Mouse (Mus musculus) ZHBTc4 (cell line): ENCODE results near the gene Fgd1.

Experiments used
- DNase-seq: peaks from one replicate; pipeline ENCODE4 v3.0.0-alpha.2; 2011; ENCODE audit warnings: low read depth, low spot score

The Fgd1 gene

DNA sequence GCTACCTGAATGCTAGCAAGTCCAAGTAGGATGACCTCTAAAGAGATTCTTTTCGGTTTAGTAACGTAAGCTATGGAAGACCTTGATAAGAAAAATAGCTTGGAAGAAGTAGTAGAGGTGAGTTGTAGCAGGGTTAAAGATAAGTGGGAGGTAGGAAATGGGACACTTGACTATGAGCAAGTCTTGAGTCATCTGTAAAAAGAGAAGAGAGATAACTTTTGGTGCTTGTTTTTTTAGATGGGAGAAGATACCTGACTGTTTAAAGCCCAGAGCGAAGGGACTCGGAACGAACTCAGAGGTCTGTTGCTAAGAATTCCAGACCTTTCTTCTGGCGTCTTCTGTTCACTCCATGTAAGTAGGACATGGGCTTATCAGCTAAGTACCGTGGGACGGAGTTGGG lies at the start of gene Fgd1:
Gene Fgd1, plus strand, starts transcription at position 301 of the 400 bp plus-strand sequence.
- DNase-seq: no peak

DNA sequence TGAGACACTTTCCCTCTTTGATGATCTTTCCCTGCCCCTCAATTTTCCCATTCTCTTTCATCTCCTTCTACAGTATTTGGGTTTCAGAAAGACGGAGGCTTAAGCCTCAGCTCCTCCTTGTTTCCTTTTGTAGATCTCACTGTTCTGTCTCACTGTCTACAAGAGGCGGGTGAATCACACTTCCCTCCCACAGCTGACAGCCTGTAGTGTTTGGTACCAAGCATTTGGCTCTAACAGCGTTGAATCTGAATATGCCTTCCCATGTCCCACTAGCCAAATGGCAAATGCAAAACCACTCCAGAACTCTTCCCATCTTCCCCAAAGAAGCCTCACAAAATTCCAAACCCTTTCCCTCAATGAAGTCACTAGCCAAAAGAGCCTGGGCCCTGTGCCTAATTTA lies 49.2 kb upstream of the Fgd1 start:
- DNase-seq: no peak

DNA sequence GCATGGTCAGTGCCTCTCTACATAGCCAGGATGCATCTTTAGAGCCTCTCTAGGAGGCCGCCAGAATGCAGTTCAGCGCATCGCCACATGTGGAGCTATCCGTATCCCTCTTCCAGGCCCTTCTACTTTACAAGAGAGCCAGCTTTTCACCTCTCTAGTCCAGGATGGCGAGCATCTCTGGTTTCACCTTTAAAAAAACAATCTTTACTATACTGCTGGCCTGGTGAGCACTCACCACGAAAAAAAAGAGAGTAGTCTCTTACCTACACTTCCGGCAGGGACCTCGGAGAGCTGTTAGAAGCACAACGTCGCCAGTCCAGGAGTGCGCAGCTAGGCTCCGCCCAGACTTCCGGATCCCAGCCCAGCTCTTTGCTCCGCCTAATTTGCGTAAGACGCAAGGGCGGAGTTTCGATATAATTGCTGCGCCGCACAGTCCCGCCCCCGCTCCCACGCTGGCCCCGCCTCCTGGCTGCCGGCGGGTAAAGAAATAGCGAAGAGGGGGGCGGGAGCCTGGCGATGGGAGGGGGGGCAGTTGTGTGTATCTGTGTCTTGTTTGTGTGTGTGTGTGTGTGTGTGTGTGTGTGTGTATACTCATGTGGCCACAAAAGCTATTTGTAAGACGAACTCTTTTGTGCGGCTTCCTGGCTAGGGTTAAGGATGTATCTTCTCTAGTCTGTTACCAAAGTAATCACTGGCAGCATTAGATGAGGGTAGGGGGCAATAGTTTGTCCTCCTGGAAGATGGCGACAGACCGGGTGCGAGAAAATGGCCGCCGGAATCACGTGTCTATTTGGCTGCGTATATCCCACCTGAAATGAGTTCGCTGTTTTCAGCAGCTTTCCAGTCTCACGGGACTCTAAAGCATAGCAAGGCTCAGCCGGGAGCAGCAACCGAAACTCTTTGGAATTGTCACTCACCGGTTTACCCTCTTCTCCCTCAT lies 28.7 kb upstream of the Fgd1 start, which contains the start of gene Gnl3l:
Gene Gnl3l, minus strand, starts transcription at position 385 of the 940 bp plus-strand sequence.
- DNase-seq: peak; percentile 96

DNA sequence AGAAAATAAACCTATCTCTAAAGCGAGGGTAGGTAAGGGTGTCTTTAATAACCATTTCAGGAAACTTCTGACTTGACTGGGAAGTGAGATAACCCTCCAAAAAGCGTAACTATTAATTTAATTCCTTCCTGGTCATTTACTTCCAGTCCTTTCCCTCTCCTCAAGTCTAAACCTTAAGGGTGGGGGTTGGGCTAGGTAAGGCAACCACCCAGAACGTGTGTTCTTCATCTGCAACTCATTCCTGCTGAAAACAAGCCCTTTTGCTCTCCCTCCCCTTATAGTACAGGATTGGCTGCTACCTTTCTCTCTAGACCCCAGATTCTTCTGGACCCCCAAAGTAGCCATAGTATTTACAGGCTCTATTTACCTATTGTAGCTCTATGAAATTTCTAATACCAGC lies 28.1 kb upstream of the Fgd1 start:
- DNase-seq: peak; percentile 55

DNA sequence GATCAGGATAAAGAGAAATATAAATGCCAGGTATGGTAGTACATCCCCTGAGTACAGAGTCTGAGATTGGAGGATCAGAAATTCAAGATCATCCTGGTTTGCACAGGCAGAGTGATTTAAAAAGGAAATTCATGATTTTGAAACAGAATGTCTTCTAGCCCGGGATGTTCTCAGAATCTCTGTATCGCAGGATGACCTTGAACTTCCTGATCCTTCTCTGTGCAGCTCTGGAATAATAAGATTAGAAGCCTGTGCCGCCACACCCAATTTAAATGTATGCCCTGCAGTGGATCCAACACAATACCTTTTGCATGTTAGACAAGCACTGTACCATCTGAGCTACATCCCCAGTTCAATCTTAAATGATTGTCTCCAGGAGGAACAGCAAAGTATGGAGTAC lies 27.2 kb upstream of the Fgd1 start:
- DNase-seq: peak; percentile 13

DNA sequence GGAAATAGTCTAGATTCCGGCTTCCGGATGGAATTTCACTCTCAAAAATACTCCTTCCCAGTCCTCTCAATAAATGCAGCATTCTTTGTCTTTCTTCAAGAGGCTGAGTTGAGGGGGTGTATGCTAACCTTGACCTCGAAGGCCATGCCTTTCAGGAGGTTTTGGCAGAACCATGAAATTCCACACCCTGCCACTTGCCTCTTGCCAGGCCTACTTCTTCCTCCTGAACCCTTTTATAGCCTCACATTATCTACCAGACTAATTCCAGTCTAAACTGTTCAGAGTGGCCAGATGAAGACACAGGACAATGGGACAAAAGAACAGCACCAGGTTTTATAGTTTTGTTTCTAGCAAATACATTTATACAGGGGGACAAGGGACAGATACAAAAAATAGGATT lies 14.6 kb upstream of the Fgd1 start:
- DNase-seq: no peak

DNA sequence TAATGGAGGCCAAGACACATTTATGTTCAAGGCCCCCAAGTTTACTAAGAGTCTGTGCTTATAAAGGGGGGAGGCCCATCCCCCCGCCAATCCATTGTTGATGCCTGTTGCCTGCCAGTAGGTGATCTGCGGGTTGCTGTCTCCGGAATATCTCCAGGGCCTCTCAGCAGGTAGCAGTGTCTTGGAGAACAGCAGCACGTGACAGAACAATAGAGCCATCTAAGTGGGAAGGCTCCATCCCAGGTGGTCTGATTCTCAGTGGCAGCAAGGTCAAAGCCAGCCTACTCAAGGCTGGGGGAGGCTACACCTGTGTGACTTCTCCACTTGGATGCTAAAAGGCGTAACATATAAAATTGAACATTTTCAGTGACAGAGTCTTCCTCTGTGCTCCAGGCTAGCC lies 4.7 kb upstream of the Fgd1 start:
- peak; percentile 88 for DNase-seq

DNA sequence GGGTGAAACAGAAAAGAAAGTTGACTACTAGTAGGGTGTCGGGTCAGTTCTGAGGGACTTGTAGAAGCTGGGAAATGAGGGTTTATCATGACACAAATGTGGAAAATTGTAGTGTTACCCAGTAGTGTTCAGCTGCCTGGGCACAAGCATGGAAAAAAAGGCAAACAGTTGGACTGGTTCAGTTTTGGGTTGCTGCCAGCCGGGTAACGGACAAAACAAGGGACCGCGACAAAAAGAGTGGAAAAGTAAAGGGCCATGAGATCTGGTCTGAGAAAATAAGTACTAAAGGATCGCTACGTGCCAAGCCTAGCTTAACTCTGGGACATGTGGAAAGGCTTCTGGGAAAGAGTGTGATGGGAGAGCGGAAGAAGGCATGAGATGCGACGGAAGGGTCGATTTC lies 371 bp downstream of the Fgd1 start:
- no peak for DNase-seq

DNA sequence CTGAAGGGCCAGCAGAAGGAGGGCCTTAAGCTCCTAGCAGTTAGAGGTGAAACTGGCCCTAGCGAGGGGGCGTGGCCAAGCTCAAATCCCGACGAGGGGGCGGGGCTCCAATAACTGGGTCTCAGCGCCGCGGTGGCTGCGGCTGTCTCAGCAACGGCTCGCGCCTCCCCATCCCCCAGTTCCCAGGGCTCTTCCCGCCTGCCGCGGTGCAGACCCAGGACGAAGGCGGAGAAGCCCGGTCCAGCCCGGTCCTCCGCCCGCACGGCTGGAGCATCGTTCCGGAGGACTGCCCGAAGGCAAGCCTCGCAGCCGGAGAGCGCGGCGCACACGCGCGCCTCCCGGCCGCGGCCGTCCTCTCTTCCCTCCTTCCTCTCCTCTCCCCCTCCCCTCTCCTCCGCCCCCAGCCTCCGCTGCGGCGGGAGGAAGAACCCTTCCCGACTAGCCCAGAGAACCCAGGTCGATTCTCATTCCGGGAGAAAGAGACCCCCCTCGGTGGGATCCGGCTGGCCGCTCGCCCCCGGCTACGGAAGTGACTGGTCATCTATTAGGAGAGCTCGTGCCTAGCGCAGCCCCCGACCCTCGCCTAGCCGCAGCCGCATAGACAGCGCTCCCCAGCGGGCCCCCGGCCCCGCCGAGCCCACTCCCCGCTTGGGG lies 954 bp downstream of the Fgd1 start:
- peak; percentile 92 for DNase-seq

DNA sequence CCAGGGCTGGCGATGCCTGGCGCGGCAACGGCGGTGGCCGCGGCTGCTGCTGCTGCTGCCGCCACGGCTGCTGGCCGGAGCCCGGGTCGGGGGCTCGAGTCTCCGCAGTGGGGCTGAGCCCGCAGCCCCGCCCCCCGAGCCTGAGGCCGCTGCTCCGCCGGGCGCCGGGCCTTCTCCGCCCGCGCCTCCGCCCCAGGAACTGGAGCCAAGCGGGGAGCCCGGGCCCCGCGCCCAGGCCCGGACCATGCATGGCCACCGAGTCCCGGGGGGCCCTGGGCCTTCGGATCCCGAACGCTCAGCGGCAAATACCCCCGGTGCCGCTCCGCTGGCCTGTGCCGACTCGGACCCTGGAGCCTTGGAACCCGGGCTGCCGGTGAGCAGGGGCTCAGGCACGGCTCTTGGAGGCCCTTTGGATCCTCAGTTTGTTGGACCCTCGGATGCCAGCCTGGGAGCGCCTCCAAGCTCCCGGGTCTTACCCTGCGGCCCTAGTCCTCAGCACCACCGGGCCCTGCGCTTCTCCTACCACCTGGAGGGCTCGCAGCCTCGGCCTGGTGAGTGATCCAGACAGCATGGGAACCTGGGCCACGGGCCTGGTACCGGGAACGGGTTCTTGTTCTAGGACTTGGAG lies 1.6 kb downstream of the Fgd1 start:
- DNase-seq: no peak

DNA sequence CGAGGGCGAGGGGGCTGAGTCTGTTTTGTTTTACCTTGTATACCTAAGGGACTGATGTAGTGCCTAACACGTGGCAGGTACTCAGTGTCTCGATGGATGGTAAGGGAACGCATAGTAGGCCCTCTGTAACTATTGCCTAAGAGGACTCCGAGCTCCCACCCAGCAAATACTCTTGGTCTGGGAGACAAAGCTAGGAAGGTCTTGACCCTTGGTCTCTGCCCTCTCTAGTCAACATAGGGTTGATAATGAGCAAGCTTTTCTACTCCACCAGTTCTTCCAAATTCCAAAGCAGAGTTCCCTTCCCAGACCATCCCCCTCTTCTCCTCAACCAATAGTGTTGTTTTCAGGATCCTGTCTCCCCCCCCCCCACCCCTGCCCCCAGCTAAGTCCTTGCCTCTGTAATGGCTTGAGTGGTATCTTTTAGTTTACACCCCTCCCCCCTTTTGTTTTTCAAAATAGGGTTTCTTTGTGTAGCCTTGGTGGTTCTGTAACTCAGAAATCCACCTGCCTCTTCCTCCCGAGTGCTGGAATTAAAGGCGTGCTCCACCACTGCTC lies 3.8 kb downstream of the Fgd1 start:
- DNase-seq: peak; percentile 89

DNA sequence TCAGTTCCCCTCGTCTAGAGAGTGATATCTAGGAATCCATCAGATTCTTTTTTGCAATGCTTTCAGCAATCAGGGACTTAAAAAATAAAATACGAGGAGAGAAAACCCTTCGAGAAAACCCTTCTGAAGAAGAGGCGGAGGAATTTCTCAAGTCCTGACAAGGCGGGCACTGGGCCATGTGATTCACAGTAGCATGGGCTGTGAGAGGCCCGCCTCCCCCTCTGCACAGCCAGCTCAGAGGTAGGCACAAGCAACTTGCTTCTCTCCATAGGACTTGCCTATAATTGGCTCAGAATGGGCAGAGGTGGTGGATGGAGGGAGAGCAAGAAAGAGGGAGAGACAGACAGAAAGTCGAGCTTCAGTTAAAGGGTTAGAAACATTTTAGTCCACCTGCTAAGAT lies 4.4 kb downstream of the Fgd1 start:
- peak; percentile 52 for DNase-seq

DNA sequence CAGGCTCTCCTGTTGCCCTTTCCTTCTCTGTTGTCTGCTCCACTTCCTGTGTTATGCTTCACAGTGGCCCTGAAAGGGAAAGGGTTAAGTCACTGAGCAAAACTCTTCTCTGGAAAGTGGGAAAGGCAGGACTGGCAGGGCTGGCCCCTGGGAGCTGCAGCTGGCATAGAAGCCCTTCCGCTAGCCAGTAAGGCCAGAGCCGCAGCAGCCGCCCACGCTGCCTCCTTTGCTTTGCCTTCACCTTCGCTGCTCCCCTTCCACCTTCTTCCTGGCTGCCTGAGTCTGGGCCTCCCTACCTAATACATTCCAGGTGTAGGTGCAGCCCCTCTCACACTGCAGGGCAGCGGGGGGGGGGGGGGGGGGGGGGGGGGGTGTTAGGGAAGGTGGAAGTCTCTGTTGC lies 8.5 kb downstream of the Fgd1 start:
- DNase-seq: no peak

DNA sequence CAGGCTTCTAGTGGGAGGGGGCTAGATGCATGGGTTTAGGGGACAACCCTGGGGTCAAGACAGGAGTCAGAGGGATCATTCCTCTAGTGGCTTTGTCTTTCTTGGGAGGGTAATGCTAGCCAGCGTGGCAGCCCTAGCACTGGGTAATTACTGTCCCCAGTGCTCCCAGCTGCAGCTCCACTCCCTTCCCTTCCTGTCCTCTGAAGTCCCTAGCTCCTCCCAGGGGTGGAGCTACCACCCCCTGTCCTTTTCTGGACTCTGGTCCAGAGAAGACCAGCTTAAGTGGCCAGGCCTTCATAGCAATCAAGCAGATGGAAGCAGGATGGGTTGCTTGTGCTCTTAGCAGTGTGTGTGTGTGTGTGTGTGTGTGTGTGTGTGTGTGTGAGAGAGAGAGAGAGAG lies 9.6 kb downstream of the Fgd1 start:
- DNase-seq: peak; percentile 16

DNA sequence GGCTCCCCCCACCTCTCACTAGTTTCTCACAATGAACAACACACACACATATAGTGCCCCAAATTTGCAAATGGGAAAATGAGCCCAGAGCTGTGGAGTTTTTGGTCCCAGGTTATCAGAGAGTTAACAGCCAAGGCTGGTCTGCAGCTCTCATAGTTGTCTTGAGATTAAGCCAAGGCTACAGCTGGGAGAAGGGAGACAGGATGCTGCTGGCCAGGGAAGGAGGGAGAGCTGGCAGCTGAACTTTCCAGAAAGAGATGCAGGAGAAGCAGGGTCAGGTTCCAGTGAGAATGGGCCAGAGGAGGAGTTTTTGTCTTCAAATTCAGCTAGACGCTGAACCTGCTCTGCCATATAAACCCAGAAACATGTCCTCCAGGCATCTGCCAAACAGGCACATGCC lies 13.4 kb downstream of the Fgd1 start:
- DNase-seq: no peak

DNA sequence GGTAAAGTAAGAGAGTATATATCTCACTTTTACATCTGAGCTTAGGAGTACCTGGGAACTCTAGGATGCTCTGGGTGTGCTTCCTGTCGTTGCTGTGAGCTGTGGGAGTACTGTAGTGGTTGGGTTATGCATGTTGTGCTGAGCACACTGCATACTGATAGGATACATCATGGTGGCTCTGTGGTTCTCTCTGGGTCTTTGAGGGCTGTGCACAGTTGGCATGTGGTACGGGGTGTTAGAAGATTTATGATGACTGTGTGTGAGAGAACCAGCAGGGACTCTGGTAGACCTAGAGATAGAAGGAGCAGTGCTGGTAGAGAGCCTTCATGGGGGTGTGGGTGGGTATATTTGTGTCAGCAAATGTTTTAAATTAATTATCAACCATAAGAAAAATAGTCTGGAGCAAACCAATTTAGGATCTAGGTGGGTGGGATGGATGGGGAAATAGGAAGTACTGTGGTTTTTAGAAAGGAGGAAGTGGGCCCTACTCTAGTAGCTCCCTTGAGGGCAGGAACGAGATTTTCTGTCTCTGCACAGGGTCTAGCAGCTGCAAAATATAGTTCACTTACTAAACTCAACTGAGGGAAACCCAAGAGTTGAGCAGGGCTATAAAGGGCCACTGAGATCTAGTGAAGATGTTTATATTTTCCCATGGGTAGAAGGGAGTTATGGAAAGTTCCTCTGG lies 15.8 kb downstream of the Fgd1 start:
- no peak for DNase-seq

DNA sequence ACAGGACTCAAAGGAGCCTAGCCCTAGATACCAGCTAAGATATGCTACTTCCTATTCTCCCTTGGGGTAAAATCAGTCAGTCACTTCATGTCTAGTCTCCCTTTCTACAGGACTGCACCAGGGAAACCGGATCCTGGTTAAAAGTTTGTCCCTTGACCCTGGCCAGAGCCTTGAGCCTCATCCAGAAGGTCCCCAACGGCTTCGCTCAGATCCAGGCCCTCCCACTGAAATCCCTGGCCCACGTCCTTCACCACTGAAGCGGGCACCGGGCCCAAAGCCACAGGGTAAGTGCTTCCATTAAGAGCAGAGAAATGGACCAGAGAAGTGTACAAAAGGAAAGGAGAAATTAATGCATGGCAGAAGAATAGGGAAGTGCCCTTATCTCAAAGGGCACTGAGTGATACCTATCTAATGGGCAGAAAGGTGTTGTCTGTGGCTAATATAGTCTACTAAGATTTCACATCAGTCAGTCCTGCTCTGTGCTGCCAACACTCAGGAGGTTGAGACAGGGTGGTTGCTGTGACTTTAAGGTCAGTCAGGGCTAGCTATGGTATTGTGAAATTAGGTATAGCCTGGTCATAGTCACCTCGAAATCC lies 20.2 kb downstream of the Fgd1 start:
- DNase-seq: no peak

DNA sequence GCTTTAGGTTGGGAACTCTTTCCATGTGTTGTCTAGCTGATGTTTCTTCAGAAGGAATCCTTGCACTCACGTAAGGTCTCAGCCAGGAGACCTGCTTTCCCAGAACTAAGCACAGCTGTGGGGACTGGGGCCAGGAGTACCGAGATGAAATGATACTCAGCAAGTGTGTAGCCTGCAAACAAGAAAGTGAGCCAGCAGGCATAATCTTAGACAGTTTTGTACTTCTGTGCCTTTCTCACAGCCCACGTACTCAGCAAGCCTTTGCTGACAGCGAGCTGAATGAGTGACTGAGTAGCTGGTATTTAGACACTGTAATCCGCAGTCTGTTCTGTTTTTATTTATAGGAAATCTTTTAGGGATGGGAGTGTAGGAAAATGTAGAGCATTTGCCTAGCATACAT lies 21.9 kb downstream of the Fgd1 start:
- DNase-seq: no peak

DNA sequence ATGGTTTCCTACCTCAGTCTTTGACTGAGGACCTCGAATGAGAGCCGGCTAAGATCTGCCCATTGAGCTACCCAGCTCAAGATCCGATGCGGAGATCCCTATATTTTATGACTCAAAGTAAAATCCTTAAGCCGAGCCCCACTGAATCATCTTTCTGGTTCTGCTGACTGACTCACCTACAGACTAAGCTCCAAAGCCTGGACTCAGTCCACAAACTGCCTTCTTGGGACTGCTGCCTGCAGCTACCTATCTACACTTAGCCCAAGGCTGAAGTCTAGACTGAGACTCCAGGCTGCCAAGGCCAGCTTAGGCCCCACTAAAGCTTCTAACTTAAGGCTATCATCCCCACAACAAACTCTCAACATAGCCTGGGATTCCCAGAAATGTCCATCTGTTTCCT lies 30.1 kb downstream of the Fgd1 start:
- no peak for DNase-seq

DNA sequence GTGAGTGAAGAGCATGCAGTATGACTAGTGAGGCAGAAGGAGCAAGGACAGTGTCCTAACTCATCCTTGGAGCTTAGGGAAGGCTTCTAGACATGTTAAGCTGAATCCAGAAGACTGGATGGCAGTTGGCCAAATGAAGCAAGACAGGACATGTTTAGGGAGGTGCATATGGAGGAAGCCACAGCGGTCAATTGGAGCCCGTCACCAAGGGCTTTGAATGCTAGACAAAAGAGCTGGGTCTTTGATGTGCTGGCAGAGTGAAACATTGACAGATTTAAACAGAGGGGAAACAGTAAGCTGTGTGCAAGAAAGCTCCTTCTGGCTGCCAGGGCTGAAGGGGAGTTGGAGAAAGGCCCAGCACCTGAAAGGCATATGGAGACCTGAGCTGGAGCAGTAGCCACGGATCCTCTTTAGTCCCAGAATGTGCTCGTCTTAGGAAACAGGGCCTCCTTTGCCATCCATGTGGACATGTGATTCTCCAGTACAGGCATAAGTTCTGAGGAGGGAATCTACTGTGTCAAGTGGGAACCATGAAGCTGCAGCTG lies 31.1 kb downstream of the Fgd1 start:
- DNase-seq: peak; percentile 26

DNA sequence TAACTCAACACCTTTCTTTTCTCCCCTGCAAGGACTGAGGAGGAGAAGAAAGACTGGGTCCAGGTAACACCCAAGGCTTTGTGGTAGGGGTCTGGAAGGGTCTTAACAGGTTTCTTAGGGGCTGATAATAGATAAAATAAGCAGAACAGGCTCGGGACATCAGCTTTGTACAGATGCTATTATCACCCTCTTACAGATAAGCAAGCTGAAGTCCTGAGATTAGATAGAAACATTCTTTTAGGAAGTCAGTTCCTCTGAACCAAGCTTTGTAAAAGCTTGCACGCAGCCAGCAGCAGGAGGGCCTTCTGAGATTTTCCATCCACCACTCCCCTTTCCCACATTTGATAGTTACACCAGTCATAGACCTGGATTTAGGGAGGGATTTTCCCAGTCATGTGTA lies 39.6 kb downstream of the Fgd1 start:
- no peak for DNase-seq
